Mouse (Mus musculus): ENCODE measurements around the gene Hmg20b.

DNA sequence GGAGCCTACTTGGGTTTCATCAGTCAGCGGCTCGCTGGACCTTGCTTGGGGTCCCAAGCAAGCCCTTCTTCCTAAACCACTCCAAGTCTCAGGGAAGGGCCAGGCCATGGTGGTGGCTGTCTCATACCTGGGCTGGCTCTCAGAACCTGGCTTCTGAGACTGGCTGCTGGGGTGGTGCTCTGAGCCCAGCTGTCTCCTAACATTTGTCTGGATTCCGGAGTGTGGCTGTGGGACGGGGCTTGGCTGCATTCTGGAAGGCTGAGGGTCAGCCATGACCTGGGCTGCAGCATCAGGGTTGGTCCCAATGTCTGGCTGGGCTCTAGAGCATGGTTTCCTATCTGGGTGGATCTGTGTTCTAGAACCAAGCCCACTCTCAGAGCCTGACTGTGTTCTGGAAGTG is 13.7 kb downstream of the Hmg20b start:
- TF ChIP-seq CTCF (conservative IDR thresholded peaks at IDR 0.05; ENCODE audit: low read length) (no peak), POU5F1 (IDR thresholded peaks at IDR 0.05; ENCODE audit: borderline replicate concordance, low read length) (no peak), NANOG (IDR thresholded peaks at IDR 0.05; ENCODE audit: borderline replicate concordance, low read length) (no peak)

Measured in E14TG2a.4 (cell line).